ENCODE assay signal across 27 mouse cellular contexts in genomic region chr13:109883636-109884035, GRCm38 (mm10).
"Had no signal": no experiment of that assay in that cellular context is flagged by ENCODE, and none has a peak within 500 bp of the region (broad histone marks: within the 10 kb centered on the region; RNA-seq: fewer than 3 reads in every experiment).

No protein-coding gene starts in this region.

- H3K4me3 ChIP-seq: heart, adult 2 months; heart, embryonic 13.5 days; heart, embryonic 15.5 days; hindbrain, embryonic 13.5 days; hindbrain, embryonic 15.5 days; kidney, embryonic 15.5 days; limb, embryonic 13.5 days; limb, embryonic 15.5 days; liver, embryonic 12.5 days had no signal

- DNase-seq: gastrocnemius, postnatal 14 days; gastrocnemius, postnatal 36 days; heart, adult 11 months; heart, adult 2 months; heart, postnatal 14 days; heart, postnatal 36 days; kidney, adult 11 months; kidney, adult 2 months; kidney, adult 9 months; kidney, postnatal 14 days; kidney, postnatal 36 days; layer of hippocampus, adult 9-11 months; layer of hippocampus, postnatal 36 days; left cerebral cortex, postnatal 4 days had no signal

- H3K9me3 ChIP-seq: heart, embryonic 13.5 days; heart, embryonic 15.5 days; hindbrain, embryonic 13.5 days; hindbrain, embryonic 15.5 days; kidney, embryonic 15.5 days; limb, embryonic 13.5 days; limb, embryonic 15.5 days; liver, embryonic 12.5 days had no signal

- H3K27me3 ChIP-seq: heart, embryonic 13.5 days; heart, embryonic 15.5 days; hindbrain, embryonic 13.5 days; hindbrain, embryonic 15.5 days; kidney, embryonic 15.5 days; limb, embryonic 13.5 days; limb, embryonic 15.5 days; liver, embryonic 12.5 days had no signal

- H3K27ac ChIP-seq: heart, adult 2 months; heart, embryonic 13.5 days; heart, embryonic 15.5 days; hindbrain, embryonic 13.5 days; hindbrain, embryonic 15.5 days; hindbrain, postnatal 0 days; kidney, embryonic 15.5 days; kidney, postnatal 0 days; limb, embryonic 13.5 days; limb, embryonic 15.5 days; liver, embryonic 12.5 days; liver, embryonic 14.5 days had no signal

- H3K9ac ChIP-seq: heart, embryonic 13.5 days; heart, embryonic 15.5 days; hindbrain, embryonic 13.5 days; hindbrain, embryonic 15.5 days; kidney, embryonic 15.5 days; limb, embryonic 13.5 days; limb, embryonic 15.5 days; liver, embryonic 12.5 days; liver, embryonic 14.5 days had no signal

- H3K4me2 ChIP-seq: heart, embryonic 11.5 days; heart, embryonic 13.5 days; heart, embryonic 15.5 days; hindbrain, embryonic 13.5 days; hindbrain, embryonic 15.5 days; kidney, embryonic 15.5 days; limb, embryonic 13.5 days; limb, embryonic 15.5 days; liver, embryonic 12.5 days had no signal

- ATAC-seq: hindbrain, postnatal 0 days; intestine, embryonic 16.5 days; liver, embryonic 12.5 days had no signal

- H3K4me1 ChIP-seq: hindbrain, embryonic 15.5 days; kidney, embryonic 15.5 days; limb, embryonic 15.5 days; liver, embryonic 12.5 days had no signal

- H3K36me3 ChIP-seq: heart, embryonic 13.5 days; heart, embryonic 15.5 days; hindbrain, embryonic 13.5 days; hindbrain, embryonic 15.5 days; kidney, embryonic 15.5 days; limb, embryonic 13.5 days; limb, embryonic 15.5 days; liver, embryonic 12.5 days had no signal
